Mouse (Mus musculus): ENCODE measurements at regions not wholly inside any gene's neighbourhood (a gene's known extent, or its start where the extent isn't known, plus 50 kb on each side); places are given as distances from the start of the nearest gene placed in this dataset.

DNA sequence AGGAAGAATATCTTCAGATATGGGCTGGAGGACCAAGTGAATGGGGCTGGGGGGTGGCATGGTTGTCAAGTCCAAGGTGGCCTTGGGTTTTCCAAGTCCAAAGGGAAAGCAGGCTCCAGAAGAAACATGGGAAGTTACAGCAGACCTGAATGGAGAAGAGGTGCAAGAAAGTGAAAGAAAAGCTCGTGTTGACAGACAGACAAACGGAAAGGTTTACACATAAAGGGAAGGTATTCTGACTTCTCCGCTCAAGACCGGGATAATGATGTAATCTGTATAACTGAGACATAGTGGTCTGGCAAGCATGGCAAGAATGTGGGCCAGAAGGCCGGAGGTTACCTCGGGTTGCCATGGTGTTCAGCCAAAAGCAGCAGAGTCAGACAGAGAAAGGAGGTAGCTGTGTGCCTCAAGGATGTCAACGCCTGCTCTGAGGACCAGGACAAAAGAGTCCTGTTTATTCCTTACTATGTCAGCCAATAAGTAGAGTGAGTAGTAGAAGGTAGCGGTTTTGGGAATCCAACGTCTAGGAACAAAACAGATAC is 50.8 kb upstream of the Elk3 start:
- Histone ChIP-seq H3K4me1 (ENCODE audit: control insufficient read depth, insufficient read depth, insufficient read length, low read length) (peaks cover 20% of the 10 kb centered on the region), H3K27ac (replicated peaks; ENCODE audit: low read depth, low read length) (no peak overlapping the region), H3K4me3 (ENCODE audit: insufficient read depth, low read depth, low read length) (no peak overlapping the region)

DNA sequence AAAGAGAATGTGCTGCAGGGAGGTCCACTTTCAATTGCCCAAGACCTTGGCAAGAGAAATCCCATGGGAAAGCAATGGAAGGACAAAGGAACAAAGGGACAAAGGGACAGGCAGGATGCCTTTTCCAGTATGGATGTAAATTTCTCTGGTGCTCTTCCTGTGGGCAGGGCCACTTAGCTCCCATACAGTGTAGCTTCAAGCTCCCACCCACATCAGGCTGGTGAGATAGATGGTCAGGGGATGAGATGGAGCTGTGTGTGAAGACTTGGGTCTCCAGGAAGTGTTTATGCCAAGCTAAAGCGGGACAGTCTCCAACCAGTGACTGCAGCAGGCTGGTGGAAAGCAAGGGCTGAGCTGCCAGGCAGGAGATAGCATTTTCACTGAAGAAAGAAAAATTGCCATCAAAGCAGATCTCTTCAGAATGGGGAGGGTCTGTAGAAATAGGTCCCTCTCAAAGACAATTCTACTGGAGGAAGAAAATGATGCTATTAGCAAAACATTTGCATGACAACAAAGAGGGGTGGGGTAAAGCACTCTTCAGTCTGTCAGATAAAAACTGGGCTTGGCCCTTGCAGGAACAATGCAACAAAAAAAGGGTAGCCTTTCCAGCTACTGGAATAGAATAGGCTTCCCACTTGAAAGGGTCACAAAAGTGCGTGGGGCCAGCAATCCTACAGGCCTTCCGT is 53.3 kb upstream of the Elk3 start:
- peaks cover 20% of the 10 kb centered on the region for H3K4me1 ChIP-seq (ENCODE audit: control insufficient read depth, insufficient read depth, insufficient read length, low read length)
- H3K4me3 ChIP-seq (ENCODE audit: insufficient read depth, low read depth, low read length), result no peak overlapping the region
- H3K27ac ChIP-seq (replicated peaks; ENCODE audit: low read depth, low read length), result peak overlapping the region; percentile 48; the same call in 1 of the 2 replicates

DNA sequence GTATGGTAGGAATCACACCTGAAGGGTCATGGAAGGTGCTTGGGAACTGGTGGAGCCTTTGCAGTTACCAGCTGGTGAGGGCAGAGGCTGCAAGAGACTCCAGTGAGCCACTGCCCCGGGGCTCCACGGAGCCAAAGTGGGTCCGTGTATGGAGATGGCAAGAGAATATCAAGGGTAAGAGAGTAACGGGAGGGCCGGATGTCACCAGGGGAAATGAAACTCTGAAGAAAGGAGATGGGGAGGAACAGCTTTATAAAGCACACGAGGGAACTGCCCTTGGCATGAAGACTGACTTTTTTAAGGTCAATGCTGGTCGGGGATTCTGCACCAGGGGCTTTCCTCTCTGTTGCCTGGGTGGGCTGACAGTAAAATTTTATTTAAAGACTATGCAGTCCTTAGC is 53.9 kb upstream of the Elk3 start:
- Histone ChIP-seq H3K4me1 (ENCODE audit: control insufficient read depth, insufficient read depth, insufficient read length, low read length) (peaks cover 23% of the 10 kb centered on the region), H3K27ac (replicated peaks; ENCODE audit: low read depth, low read length) (peak overlapping the region; percentile 48; the same call in 1 of the 2 replicates)

DNA sequence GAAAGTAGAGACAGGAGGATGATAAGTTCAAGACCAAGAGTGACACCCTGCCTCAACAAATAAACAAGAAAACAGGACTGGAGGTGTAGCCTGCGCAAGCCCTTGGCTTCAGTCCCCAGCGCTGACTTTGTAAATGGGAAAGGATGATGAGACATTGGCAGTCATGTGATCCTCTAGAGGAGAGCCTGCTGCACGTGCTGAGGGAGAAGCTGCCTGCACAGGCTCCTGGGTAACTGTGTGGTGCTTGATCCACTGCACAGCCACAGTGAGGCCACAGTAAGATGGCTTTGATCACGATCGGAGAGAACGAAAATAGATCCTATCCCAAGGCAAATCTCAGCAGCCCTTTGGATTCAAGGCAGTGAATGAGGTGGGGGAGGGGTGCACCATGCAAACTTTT is 54.4 kb upstream of the Elk3 start:
- Histone ChIP-seq H3K27ac (replicated peaks; ENCODE audit: low read depth, low read length) (peak overlapping the region; percentile 47), H3K4me3 (ENCODE audit: insufficient read depth, low read depth, low read length) (no peak overlapping the region), H3K4me1 (ENCODE audit: control insufficient read depth, insufficient read depth, insufficient read length, low read length) (peaks cover 23% of the 10 kb centered on the region)

More for the DNA sequence above, 53.9 kb upstream of the Elk3 start:
- no peak overlapping the region for H3K4me3 ChIP-seq (ENCODE audit: insufficient read depth, low read depth, low read length)

DNA sequence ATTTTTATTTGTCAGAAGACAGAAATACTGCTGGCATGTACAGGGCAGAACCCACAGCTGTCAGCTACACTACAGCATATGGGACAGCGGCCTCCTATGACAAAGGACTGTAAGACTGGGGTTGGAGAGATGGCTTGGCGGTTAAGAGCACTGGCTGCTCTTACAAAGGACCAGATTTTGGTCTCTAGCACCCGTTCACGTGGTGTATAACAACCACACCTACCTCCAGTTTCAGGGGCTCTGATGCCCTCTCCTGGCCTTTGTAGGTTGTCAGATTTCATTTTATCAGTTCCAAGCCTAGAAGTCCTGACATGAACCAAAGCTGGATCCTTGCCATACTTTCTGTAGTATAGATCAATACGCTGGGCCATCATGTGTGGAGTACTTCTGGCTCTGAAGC is 54.9 kb upstream of the Elk3 start:
- Histone ChIP-seq H3K27ac (replicated peaks; ENCODE audit: low read depth, low read length) (peak overlapping the region; percentile 47), H3K4me3 (ENCODE audit: insufficient read depth, low read depth, low read length) (no peak overlapping the region), H3K4me1 (ENCODE audit: control insufficient read depth, insufficient read depth, insufficient read length, low read length) (peaks cover 25% of the 10 kb centered on the region)

DNA sequence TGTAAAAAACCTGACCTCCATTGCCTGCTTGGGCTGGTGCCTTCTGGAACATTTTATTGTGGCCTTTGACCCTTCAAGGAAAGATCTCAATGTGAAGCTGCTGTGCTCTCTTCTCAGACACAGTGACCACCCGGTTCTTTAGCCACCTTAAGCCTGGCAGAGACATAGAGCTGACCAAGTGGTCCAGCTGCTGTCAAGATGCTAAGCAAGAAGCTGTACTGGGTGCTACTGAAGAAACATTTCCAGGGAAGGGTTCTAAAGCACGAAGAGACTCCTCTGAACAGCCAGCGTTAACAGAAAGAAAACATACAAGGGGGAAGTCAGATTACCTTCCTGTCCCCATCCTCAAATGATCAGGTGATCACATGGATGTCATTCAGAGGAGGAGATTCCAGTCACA is 58.8 kb upstream of the Elk3 start:
- Histone ChIP-seq H3K4me1 (ENCODE audit: control insufficient read depth, insufficient read depth, insufficient read length, low read length) (peaks cover 20% of the 10 kb centered on the region), H3K27ac (replicated peaks; ENCODE audit: low read depth, low read length) (no peak overlapping the region), H3K4me3 (ENCODE audit: insufficient read depth, low read depth, low read length) (no peak overlapping the region)

DNA sequence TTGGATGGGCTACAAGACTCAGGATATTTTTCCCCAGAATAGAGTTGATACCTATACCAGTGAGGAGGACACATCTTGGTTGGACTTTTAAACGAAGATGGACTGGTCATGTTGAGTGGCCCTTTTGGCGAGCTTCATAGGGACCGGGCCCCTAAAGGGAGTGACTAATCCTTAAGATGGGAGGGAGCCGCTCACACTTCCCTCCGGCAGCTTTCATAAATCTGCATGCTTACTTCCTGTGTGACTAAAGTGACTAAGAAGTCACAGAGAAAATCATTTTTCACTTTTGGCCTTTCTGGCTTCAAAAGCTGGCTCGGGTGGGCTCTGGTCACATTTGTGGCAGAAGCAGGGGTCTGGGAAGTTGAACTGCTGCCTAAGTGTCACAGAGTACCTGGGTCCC is 59.4 kb upstream of the Elk3 start:
- peaks cover 21% of the 10 kb centered on the region for H3K4me1 ChIP-seq (ENCODE audit: control insufficient read depth, insufficient read depth, insufficient read length, low read length)
- no peak overlapping the region for H3K4me3 ChIP-seq (ENCODE audit: insufficient read depth, low read depth, low read length)
- 0 out of 2 replicates have a peak overlapping the region, but pooled peaks have one; percentile 23 for H3K27ac ChIP-seq (replicated peaks; ENCODE audit: low read depth, low read length)

DNA sequence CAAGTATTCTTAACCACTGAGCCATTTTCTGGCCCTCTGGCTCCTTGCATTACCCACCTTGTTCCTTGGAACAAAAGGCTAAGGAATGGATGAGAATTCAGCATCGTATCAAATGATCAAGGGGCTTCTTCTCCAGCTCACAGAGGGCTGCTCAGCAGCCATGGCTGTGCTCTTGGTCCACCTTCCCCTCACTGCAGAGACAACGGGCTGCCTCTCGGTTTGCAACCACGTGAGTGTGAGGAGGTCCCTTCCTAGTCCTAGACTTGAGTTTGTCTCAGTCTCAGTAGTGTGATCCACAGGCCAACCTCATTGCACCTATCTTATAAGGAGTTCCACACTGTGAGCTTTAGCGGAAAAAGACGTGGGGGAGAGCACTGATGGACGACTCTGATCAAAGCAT is 61.3 kb upstream of the Elk3 start:
- H3K4me3 ChIP-seq (ENCODE audit: insufficient read depth, low read depth, low read length), result no peak overlapping the region
- H3K27ac ChIP-seq (replicated peaks; ENCODE audit: low read depth, low read length), result no peak overlapping the region
- peaks cover 35% of the 10 kb centered on the region for H3K4me1 ChIP-seq (ENCODE audit: control insufficient read depth, insufficient read depth, insufficient read length, low read length)

DNA sequence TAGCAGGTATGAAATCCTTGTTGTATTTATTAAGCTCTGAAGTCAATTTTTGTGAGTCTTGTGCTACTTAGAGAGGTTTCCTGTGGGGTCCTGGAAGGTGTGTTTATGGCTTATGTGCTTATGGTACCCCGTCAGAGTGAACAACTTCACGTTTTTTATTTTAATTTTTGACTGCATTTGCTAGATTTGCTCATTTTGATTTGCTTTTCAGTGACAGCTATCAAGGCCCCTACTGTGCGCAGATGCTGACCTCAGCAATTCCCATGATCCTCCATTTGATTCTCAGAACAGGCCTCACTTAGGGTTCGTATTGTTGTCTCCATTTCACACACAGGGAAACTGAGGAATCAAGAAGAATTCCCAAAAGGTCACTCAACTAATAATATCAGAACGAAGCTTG is 62.3 kb upstream of the Elk3 start:
- H3K4me3 ChIP-seq (ENCODE audit: insufficient read depth, low read depth, low read length), result no peak overlapping the region
- H3K4me1 ChIP-seq (ENCODE audit: control insufficient read depth, insufficient read depth, insufficient read length, low read length), result peaks cover 35% of the 10 kb centered on the region
- no peak overlapping the region for H3K27ac ChIP-seq (replicated peaks; ENCODE audit: low read depth, low read length)

DNA sequence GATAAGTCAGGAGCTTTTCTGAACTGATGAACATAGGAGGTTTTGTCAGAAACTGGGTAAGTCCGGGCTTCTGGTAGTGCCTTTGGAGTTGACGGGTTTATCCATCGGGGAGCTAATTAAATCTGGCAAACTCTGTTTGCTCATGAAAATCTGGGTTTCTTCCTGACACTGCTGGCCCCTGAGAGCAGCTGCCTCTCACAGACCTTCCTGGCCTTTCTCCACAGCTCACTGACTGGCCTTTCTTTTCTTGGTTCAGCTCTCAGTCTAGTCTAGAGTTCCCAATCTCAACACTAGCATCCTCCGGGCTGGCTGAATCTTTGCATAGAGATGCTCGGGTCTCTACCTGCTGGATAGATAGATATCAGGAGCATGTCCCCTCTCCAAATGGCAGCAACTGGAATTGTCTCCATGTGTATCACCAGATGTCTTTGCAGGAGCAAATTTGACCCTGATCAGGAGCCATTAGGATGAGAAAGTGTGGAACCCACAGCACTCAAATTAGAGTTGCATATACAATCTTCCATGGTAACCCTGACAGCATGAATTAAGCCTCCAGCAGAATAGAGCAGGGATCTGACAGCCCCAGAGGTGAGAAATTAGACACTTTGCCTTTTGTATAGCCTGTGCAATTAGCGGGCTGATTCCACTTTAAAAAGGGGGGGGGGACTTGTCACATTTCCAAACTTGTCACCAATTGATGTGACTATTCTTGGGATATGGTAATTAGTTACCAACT is 63.2 kb upstream of the Elk3 start:
- Histone ChIP-seq H3K4me3 (ENCODE audit: insufficient read depth, low read depth, low read length) (no peak overlapping the region), H3K4me1 (ENCODE audit: control insufficient read depth, insufficient read depth, insufficient read length, low read length) (peaks cover 35% of the 10 kb centered on the region), H3K27ac (replicated peaks; ENCODE audit: low read depth, low read length) (peak overlapping the region; percentile 100)

DNA sequence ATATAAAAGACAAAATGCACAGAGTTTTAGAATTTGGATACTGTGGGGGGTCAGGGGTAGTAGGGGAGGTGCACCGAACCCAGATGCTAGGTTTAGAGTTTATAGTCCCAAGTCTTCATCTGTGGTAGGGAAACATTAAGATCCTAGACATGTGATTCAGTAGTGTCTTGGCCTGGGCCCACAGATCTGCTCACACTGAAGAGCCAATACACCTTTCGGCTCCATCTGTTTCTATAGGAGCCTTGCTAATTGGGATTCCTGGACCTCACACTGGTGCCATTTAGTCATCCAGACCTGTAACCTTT is 63.7 kb upstream of the Elk3 start:
- Histone ChIP-seq H3K4me1 (ENCODE audit: control insufficient read depth, insufficient read depth, insufficient read length, low read length) (peaks cover 34% of the 10 kb centered on the region), H3K27ac (replicated peaks; ENCODE audit: low read depth, low read length) (peak overlapping the region; percentile 100), H3K4me3 (ENCODE audit: insufficient read depth, low read depth, low read length) (no peak overlapping the region)

DNA sequence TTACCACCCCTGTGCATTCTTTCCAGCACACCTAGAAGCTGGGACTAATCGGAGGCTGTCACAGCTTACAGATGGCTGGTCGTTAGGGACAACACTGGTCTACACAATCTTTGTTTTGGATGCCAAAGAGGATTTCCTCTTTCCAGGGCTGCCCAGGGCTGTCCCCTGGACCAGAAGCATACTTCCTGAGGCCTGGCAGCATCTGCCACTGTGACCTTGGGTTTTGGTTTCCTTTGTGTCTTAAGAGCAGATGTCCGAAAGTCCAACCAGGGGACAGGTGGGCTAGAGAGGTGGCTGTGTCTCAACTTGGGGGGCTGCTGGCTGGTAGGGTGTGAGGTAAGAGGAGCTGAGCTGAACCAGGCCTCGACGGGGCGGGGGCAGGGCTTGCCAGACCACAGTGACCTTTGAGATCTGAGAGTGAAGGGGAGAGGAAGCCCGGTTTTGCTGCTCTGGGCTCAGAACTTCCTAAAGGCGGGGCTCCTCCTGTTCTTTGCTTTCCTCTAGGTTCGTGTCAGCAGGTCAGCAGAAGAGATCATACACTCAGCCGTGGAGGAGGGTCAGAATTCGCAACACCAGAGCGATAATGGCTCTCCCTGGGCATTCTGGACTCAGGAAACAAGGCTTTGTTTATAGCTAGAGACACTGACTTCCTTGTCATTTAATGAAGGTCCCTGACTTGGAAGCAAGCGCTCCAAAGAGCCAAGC is 64.2 kb upstream of the Elk3 start:
- Histone ChIP-seq H3K4me1 (ENCODE audit: control insufficient read depth, insufficient read depth, insufficient read length, low read length) (peaks cover 31% of the 10 kb centered on the region), H3K4me3 (ENCODE audit: insufficient read depth, low read depth, low read length) (no peak overlapping the region), H3K27ac (replicated peaks; ENCODE audit: low read depth, low read length) (peak overlapping the region; percentile 100)

DNA sequence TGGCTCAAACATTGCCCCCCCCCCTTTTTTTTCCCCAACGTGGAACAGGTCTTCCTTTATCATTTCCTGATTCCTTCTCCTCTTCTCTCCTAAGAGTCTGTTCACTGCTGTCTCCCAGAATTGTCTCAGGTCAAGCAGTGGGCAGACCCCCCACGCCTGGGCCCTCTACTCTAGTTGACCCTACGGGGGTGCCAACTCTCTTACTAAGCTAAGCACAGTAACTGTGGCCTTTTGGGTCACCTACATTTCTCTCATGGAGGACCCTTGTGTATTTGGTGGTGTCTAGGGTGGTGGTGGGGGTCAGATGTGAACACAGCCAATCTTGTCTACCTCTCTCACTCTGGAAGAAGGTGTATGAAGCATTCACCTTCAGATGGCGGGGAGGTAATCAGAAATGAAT is 64.8 kb upstream of the Elk3 start:
- Histone ChIP-seq H3K4me1 (ENCODE audit: control insufficient read depth, insufficient read depth, insufficient read length, low read length) (peaks cover 29% of the 10 kb centered on the region), H3K27ac (replicated peaks; ENCODE audit: low read depth, low read length) (peak overlapping the region; percentile 100), H3K4me3 (ENCODE audit: insufficient read depth, low read depth, low read length) (no peak overlapping the region)

DNA sequence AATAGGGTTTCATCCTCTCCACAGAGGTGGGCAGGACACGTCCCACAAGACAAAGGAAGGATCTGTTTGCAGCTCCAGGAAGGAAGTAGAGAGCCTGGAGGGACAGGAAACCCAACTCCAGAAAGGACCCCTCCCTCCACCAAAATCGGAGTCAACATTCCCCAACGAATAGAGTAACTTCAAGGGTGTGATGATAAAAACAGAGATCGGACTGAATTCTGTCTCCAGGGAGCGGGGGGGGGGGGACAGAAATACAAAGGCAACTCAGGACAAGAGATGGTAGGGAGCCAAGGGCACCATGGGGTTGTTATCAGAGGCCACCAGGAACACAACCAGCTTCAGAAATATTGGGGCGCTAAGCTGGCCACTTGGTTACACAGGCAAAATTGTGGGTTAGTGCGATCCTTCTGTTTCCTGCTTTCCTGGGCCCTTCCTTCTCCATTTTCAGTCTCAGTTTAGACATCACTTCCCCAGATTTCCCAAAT is 65.6 kb upstream of the Elk3 start:
- H3K4me3 ChIP-seq (ENCODE audit: insufficient read depth, low read depth, low read length), result no peak overlapping the region
- H3K4me1 ChIP-seq (ENCODE audit: control insufficient read depth, insufficient read depth, insufficient read length, low read length), result peaks cover 29% of the 10 kb centered on the region
- H3K27ac ChIP-seq (replicated peaks; ENCODE audit: low read depth, low read length), result peak overlapping the region; percentile 100

DNA sequence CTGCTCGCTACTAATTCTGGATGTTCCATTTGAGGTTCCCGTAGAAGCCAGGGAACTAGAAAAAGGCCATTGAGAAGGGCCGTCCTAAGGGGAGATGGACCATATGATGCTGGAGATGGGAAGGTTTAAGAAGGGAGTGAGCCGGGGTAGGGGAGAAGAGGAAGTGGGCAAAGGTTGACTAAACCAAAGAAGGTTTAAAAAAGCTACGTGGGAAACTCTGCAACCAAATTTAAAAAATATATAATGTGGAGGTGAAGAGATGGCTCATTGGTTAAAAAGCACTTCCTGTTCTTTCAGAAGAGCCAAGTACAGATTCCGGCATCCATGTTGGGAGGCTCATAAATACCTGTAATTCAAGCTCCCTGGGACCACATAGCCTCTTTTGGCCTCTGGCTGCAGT is 63.9 kb upstream of the Lta4h start:
- Histone ChIP-seq H3K4me3 (ENCODE audit: insufficient read depth, low read depth, low read length) (no peak overlapping the region), H3K4me1 (ENCODE audit: control insufficient read depth, insufficient read depth, insufficient read length, low read length) (peaks cover 5% of the 10 kb centered on the region; the same call in 1 of the 2 replicates), H3K27ac (replicated peaks; ENCODE audit: low read depth, low read length) (no peak overlapping the region)
